Mouse (Mus musculus) embryonic fibroblast, embryonic 13.5 days (primary cell): ENCODE measurements at regions not wholly inside any gene's neighbourhood (a gene's known extent, or its start where the extent isn't known, plus 50 kb on each side); places are given as distances from the start of the nearest gene placed in this dataset.
A peak's percentile ranks its signal among the peaks of the same experiment; 100 is the strongest.

Experiments
- CTCF ChIP-seq: IDR thresholded peaks from 2 replicates; pipeline ENCODE4 v1.5.1; 2011; ENCODE audit warnings: mild to moderate bottlenecking, control low read depth, low read length, moderate library complexity, borderline replicate concordance; ENCODE audit not compliant: insufficient read depth
- POLR2A ChIP-seq: IDR thresholded peaks from 2 replicates; pipeline ENCODE4 v1.6.1; 2011; ENCODE audit warnings: low read depth, mild to moderate bottlenecking, control low read depth, low read length, moderate library complexity

GRCm38 (mm10) chr11:17464875-17465274, 207.5 kb downstream of the C1d start:
- TF ChIP-seq POLR2A (no peak), CTCF (peak; percentile 78; the same call in 1 of the 2 replicates)
